Mouse (Mus musculus) liver, embryonic 15.5 days (tissue): ENCODE results near the gene Nol6. TPM values are rescaled to one million over a fixed set of nuclear protein-coding genes. Genes with fewer than 3 reads are reported as not detected.

Source experiments
- ATAC-seq: fragments of 200-750 bp; cut with Nextera tagmentation; 2 replicates; pipeline ENCODE4 v1.8.0; 2017; ENCODE audit warnings: moderate number of reproducible peaks, mild to moderate bottlenecking, moderate library complexity; ENCODE audit not compliant: insufficient read depth
- H3K27ac ChIP-seq: fragments of 300-500 bp; sonication (generic); replicated peaks from 2 replicates; pipeline ENCODE4 v1.5.1; 2015; ENCODE audit warnings: mild to moderate bottlenecking, inconsistent platforms
- H3K27me3 ChIP-seq: fragments of 300-500 bp; sonication (generic); 2 replicates; pipeline ENCODE4 v1.6.1; 2015; ENCODE audit warnings: mild to moderate bottlenecking, inconsistent platforms
- H3K36me3 ChIP-seq: fragments of 300-500 bp; sonication (generic); replicated peaks from 2 replicates; pipeline ENCODE4 v1.6.1; 2015; ENCODE audit warnings: moderate library complexity, mild to moderate bottlenecking, inconsistent platforms
- H3K4me1 ChIP-seq: fragments of 300-500 bp; sonication (generic); replicated peaks from 2 replicates; pipeline ENCODE4 v1.6.1; 2015; ENCODE audit warnings: inconsistent platforms
- H3K4me2 ChIP-seq: fragments of 300-500 bp; sonication (generic); 2 replicates; pipeline ENCODE4 v1.6.1; 2015; ENCODE audit warnings: moderate library complexity, mild to moderate bottlenecking, inconsistent platforms
- H3K4me3 ChIP-seq: fragments of 300-500 bp; sonication (generic); replicated peaks from 2 replicates; pipeline ENCODE4 v1.5.1; 2015; ENCODE audit warnings: mild to moderate bottlenecking, inconsistent platforms
- H3K9ac ChIP-seq: fragments of 300-500 bp; sonication (generic); 2 replicates; pipeline ENCODE4 v1.6.1; 2015; ENCODE audit warnings: moderate library complexity, mild to moderate bottlenecking, inconsistent platforms
- H3K9me3 ChIP-seq: fragments of 300-500 bp; sonication (generic); replicated peaks from 2 replicates; pipeline ENCODE4 v1.6.1; 2016; ENCODE audit warnings: inconsistent platforms
- WGBS: fragments of 180-500 bp; shearing (Covaris S2); methylation state at CpG from one replicate; pipeline ENCODE4 v1.1.7; 2015; ENCODE audit warnings: mixed read lengths; ENCODE audit not compliant: insufficient replicate concordance; 5-methylcytosine and 5-hydroxymethylcytosine counted together
- polyA plus RNA-seq: library from polyadenylated mRNA; unstranded; fragments of >200 nt; fragmentation: Nextera tagmentation; extraction: Ambion mirVana; gene quantifications from 2 replicates; pipeline ENCODE4 v1.2.1, GENCODE M21; 2015

Nol6 gene
- polyA plus RNA-seq, 1 experiment from 2014 or later, result 9.2 TPM

DNA sequence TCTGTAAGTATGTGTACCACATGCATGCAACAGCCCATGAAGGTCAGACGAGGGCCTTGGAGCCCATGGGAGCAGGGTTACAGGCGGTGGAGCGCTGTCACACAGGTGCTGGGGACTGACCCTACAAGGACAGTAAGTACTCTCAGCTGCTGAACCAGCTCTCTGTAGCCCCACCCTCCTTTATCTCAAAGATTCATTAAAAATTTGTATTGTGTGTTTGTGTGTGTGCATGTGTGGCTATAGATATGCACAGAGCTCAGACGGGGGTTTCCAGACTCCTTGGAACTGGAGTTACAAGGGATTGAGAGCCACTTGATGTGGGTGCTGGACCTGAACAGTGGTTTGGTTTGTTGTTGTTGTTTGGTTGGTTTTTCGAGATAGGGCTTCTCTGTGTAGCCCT is 42.5 kb downstream of the Nol6 start:
- peak; percentile 63 for ATAC-seq
- Histone ChIP-seq H3K36me3 (no peaks in the 10 kb centered on the region), H3K9ac (no peak overlapping the region), H3K4me3 (no peak overlapping the region), H3K4me2 (no peak overlapping the region), H3K4me1 (peaks cover 59% of the 10 kb centered on the region), H3K9me3 (no peaks in the 10 kb centered on the region), H3K27ac (peak overlapping the region; percentile 51; the same call in 1 of the 2 replicates), H3K27me3 (peaks cover 5% of the 10 kb centered on the region; the same call in 1 of the 2 replicates)
- WGBS, result 49% methylated on average over 5 of the region's 5 CpGs

DNA sequence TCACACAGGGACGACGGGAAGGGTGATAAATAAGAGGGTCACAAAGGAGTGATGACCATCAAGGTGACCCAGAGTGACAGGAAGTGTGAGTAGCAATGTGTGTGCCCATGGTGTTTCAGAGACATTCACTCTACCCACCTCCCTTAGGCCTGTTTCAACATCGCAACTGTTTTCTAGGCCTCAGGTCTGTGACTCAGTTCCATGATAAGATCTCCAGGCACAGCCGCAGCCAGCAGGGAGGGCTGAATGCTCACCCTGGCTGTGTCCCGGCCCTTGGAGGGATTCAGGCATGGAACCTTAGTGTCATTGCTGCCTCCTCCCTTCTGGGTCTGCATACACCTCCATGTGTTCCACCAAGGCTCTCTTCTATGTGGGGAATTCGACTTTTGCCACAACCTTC is 45.5 kb downstream of the Nol6 start:
- no peak for ATAC-seq
- no peaks in the 10 kb centered on the region for H3K36me3 ChIP-seq
- no peak overlapping the region for H3K27ac ChIP-seq
- H3K4me3 ChIP-seq, result no peak overlapping the region
- no peak overlapping the region for H3K9ac ChIP-seq
- H3K9me3 ChIP-seq, result no peaks in the 10 kb centered on the region
- WGBS, result 45% methylated on average over 6 of the region's 6 CpGs
- peaks cover 33% of the 10 kb centered on the region for H3K4me1 ChIP-seq
- no peak overlapping the region for H3K4me2 ChIP-seq
- H3K27me3 ChIP-seq, result peaks cover 15% of the 10 kb centered on the region; the same call in 1 of the 2 replicates

DNA sequence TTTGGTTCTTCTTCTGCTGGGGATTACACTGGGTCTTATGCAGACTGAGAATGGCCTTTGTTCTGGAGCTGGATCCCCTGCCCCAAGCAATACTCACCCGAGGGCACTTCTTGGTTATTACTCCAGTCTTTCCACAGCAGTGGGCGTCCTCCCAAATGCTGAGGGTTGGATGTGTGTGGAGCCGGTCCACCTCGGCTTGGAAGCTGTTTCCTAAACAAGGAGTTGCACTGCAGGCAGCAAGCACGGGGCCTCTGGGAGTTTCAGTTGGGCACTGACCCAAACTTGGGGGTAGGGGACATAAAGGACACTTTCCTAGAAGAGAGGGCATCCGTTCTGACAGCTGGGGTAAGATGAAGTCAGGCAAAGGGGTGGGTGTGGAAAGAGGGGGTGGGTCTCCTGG is 49.8 kb downstream of the Nol6 start:
- no peak overlapping the region for H3K4me3 ChIP-seq
- no peak overlapping the region for H3K4me2 ChIP-seq
- peaks cover 15% of the 10 kb centered on the region; the same call in 1 of the 2 replicates for H3K27me3 ChIP-seq
- H3K27ac ChIP-seq, result no peak overlapping the region
- H3K4me1 ChIP-seq, result peaks cover 11% of the 10 kb centered on the region
- H3K36me3 ChIP-seq, result no peaks in the 10 kb centered on the region
- H3K9ac ChIP-seq, result no peak overlapping the region
- WGBS, result 65% methylated on average over 6 of the region's 6 CpGs
- H3K9me3 ChIP-seq, result no peaks in the 10 kb centered on the region
- no peak for ATAC-seq

DNA sequence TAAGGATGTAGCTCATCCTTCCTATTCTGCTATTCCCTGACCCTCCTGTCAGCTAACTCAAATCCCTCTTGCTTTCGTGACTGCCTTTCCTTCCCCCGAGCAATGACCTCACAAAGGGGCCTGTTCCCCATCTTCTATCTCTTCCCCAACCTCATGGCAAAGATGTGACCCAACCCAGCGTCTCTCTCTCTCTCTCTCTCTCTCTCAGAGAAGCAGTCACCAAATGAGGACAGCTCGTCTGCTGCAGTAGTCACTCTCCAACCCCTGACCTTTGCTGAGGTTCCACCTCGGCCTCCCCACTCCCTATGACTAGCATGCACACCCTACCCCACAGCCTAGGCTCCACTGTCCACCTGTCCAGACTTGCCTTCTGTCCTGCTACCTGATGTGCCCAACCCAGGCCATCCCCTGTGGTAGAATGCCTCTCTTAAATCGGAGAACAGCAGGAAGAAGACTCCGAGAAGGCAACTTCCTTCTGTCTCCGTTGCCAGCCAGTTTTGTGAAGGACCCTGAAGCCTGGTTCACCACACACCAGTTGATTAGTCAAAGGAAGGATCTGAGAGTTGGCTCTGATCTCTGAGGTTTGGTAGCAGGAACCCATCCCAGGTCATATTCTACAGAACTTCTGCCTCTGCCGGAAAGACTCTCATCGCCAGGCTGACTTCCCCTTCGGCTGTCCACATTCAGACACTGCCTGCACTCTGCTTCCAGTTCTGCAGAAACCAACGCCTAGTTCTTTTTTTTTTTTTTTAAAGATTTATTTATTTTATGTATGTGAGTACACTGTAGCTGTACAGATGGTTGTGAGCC is 51.0 kb downstream of the Nol6 start:
- no peak for ATAC-seq
- no peak overlapping the region for H3K9ac ChIP-seq
- no peaks in the 10 kb centered on the region for H3K36me3 ChIP-seq
- H3K4me1 ChIP-seq, result peaks cover 6% of the 10 kb centered on the region; the same call in 1 of the 2 replicates
- no peaks in the 10 kb centered on the region for H3K9me3 ChIP-seq
- H3K27me3 ChIP-seq, result peaks cover 15% of the 10 kb centered on the region; the same call in 1 of the 2 replicates
- H3K4me2 ChIP-seq, result no peak overlapping the region; the same call in 1 of the 2 replicates
- 34% methylated on average over 12 of the region's 12 CpGs for WGBS
- H3K4me3 ChIP-seq, result no peak overlapping the region
- H3K27ac ChIP-seq, result no peak overlapping the region

DNA sequence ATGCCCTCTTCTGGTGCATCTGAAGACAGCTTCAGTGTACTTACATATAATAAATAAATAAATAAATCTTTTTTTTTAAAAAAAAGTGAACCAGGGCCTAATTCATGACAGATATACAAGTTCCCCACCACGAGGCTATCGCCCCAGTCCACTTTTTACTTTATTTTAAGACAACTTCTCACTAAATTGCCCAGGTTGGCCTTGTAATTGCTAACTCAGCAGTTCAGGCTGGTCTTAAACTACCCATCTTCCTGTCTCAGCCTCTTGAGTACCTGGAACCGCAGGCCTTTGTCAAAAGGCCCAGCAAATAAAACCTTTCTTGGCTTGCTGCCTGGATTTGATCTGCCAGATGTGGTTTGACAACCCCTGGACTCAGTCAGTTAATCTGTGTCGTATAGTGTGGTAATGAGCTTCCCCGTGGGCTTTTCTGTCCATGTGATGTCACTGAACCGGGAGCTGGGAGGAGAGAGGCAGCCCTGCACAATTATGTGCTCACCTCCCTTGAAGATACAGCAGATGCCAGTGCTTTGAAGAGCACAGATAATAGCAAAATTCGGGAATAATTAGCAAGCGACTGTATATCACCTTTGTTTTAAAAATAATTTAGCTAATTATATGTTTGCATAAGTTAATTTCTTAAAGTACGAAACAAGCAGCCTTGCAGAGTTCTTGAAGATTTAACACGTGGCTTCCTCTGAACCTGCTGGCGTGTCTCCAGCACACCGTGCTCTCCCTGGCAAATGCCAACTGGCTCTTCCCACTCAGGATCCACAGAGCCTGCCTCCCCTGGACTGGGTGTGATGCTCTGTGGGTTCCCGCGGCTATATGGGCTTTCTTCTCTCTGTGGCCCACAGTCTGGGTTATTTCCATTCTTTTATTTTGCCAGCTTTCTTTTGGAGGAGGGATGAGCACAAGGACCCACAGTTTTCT is 52.5 kb downstream of the Nol6 start:
- 67% methylated on average over 14 of the region's 14 CpGs for WGBS
- no peak overlapping the region for H3K4me3 ChIP-seq
- H3K9me3 ChIP-seq, result no peaks in the 10 kb centered on the region
- H3K27ac ChIP-seq, result no peak overlapping the region
- peaks cover 6% of the 10 kb centered on the region; the same call in 1 of the 2 replicates for H3K4me1 ChIP-seq
- H3K9ac ChIP-seq, result no peak overlapping the region
- H3K27me3 ChIP-seq, result peaks cover 10% of the 10 kb centered on the region; the same call in 1 of the 2 replicates
- no peak for ATAC-seq
- no peak overlapping the region for H3K4me2 ChIP-seq
- no peaks in the 10 kb centered on the region for H3K36me3 ChIP-seq

DNA sequence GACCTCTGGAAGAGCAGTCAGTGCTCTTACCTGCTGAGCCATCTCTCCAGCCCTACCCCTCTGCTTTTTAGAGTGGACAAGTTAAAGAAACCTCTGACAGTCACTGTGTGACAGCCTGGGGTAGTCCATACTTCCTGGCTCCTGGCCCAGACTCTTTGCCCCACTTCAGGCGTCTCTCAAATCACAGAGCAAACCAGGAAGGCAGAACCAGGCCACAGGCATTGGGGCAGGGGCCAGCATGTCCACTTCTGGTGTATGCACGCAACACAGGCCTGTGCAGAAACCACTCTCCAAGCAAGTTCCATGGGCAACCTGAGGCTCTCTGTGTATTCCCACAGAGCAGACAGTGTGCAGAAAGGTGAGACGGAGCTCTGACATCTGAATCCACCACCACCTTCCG is 59.1 kb downstream of the Nol6 start:
- WGBS, result 81% methylated on average over 4 of the region's 4 CpGs
- no peak for ATAC-seq

More for the DNA sequence above, 59.1 kb downstream of the Nol6 start:
- no peak overlapping the region for H3K27ac ChIP-seq
- H3K9me3 ChIP-seq, result no peaks in the 10 kb centered on the region
- no peaks in the 10 kb centered on the region for H3K36me3 ChIP-seq
- no peaks in the 10 kb centered on the region for H3K4me1 ChIP-seq
- peaks cover 22% of the 10 kb centered on the region for H3K27me3 ChIP-seq
- no peak overlapping the region for H3K9ac ChIP-seq
- H3K4me2 ChIP-seq, result no peak overlapping the region
- no peak overlapping the region for H3K4me3 ChIP-seq

Other genes with a start within 250 kb of the Nol6 start
- 0.82 and 0.96 TPM in 2 replicates for gene Spink4, start 204.4 kb downstream of the Nol6 start, polyA plus RNA-seq
- 110 and 114 TPM in 2 replicates for gene Bag1, start 176.2 kb downstream of the Nol6 start, polyA plus RNA-seq
- gene Chmp5, start 176.0 kb downstream of the Nol6 start, polyA plus RNA-seq, result 40.7 and 42.4 TPM in 2 replicates
- gene Nfx1, start 153.5 kb downstream of the Nol6 start, polyA plus RNA-seq, result 27.9 and 28.0 TPM in 2 replicates
- gene Aqp7, start 76.3 kb downstream of the Nol6 start, polyA plus RNA-seq, result 0.79 and 1.2 TPM in 2 replicates
- 12.3 and 12.8 TPM in 2 replicates for gene Aqp3, start 26.3 kb downstream of the Nol6 start, polyA plus RNA-seq
- gene Ube2r2, start 11.3 kb upstream of the Nol6 start, polyA plus RNA-seq, result 45.4 and 47.8 TPM in 2 replicates
- 22.9 and 25.0 TPM in 2 replicates for gene Ubap2, start 150.7 kb upstream of the Nol6 start, polyA plus RNA-seq
- 75.9 and 82.7 TPM in 2 replicates for gene Dcaf12, start 190.4 kb upstream of the Nol6 start, polyA plus RNA-seq
- 32.4 and 34.2 TPM in 2 replicates for gene Ubap1, start 224.5 kb upstream of the Nol6 start, polyA plus RNA-seq